Mouse (Mus musculus) stomach, postnatal 0 days (tissue): ENCODE measurements at regions not wholly inside any gene's neighbourhood (a gene's known extent, or its start where the extent isn't known, plus 50 kb on each side); places are given as distances from the start of the nearest gene placed in this dataset.

Experiments used
- CTCF ChIP-seq: IDR thresholded peaks from 2 replicates; pipeline ENCODE4 v1.5.1; 2016; ENCODE audit warnings: antibody characterized with exemption, low read depth, mild to moderate bottlenecking, moderate library complexity
- EP300 ChIP-seq: optimal IDR thresholded peaks from 2 replicates; pipeline ENCODE3; 2016; ENCODE audit warnings: antibody characterized with exemption

GRCm38 (mm10) chr12:10275226-10275625 lies 94.5 kb upstream of the Nt5c1b start:
- no peak for TF ChIP-seq EP300
- no peak for TF ChIP-seq CTCF
